Mouse (Mus musculus): ENCODE data around the gene Tsnaxip1. TPM values are rescaled to one million over a fixed set of nuclear protein-coding genes. Genes with fewer than 3 reads are reported as not detected.
A peak's percentile ranks its signal among the peaks of the same experiment; 100 is the strongest.

Tsnaxip1 gene
- polyA plus RNA-seq, 1 experiment from 2014 or later: 0.18 TPM

DNA sequence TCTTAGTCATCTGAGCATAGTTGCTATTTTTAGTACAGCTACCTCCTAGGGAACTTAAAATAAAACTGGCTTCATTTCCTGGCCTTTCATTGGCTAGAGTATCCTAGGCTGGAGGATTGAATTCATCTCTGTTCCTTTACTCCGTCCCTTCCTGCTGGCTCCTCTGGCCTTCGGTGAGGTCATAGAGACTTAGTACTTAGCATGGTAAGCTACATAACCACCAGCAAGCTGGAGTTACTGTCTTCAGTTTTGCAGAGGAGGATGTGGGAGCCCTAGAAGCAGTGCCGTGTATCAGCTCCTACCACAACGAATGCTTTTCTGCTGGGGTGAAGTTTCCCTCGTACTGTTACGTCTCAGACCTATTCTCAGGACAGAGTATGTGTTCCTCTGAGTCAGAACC, 46.8 kb downstream of the Tsnaxip1 start:
- peaks cover 29% of the 10 kb centered on the region for H3K36me3 ChIP-seq (ENCODE audit: control insufficient read depth, insufficient read depth, low read length)
- no peak overlapping the region for H3K27ac ChIP-seq (ENCODE audit: low read depth, low read length)
- 91% methylated on average over 6 of the region's 6 CpGs for WGBS
- DNase-seq (ENCODE audit: low spot score, missing footprints): no peak
- H3K9ac ChIP-seq (ENCODE audit: low read length): no peak overlapping the region
- no peak overlapping the region for H3K4me3 ChIP-seq (ENCODE audit: low read depth, low read length)
- H3K4me2 ChIP-seq: no peak overlapping the region
- ATAC-seq (ENCODE audit: low FRiP score): no peak
- H3K9me3 ChIP-seq (ENCODE audit: control insufficient read depth, low read length): no peaks in the 10 kb centered on the region
- no peaks in the 10 kb centered on the region for H3K27me3 ChIP-seq (ENCODE audit: control insufficient read depth, insufficient read depth, low read length)
- H3K4me1 ChIP-seq (ENCODE audit: control insufficient read depth, insufficient read depth, low read length): no peaks in the 10 kb centered on the region

DNA sequence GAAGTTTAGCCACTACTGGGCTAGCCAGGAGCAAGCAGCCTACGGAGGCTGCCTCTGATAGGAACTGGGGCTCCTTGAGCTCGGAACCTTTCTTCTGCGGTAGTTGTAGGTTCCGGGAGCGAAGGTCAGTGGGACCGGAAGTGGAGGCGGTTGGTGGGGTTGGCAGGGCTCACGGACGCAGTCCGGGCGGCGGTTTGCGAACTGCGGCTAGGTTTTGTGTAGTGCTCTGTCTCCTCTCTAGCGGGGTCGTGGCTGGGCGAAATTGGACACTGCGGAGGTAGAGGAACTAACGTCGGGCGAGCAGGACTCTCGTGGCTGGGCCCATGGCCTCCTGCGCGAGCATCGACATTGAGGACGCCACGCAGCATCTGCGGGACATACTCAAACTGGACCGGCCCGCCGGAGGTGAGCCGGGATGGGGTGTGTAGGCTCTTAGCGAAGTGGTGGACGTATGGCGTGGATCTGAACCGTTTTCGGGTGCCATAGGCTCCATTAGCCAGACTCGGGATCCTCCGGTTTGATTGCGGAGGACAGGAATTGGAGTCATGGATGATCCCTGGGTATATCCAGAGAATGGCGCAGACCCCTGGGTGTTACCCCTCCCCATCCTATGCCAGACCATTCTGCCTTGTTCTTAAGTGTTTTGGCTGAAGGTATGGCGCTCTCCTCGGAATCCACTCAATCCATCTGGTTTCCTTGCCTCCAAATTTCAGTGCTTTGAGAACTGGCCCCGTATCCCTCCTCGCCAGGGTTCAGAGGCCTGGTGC, 53.4 kb downstream of the Tsnaxip1 start, which contains the start of gene Edc4:
TSS of gene Edc4 (plus strand) at position 128 of the 767 bp plus-strand sequence.
- Histone ChIP-seq H3K4me2 (peak within 1 kb of the TSS; percentile 60), H3K4me1 (ENCODE audit: control insufficient read depth, insufficient read depth, low read length) (peaks cover 16% of the 10 kb centered on the region), H3K27me3 (ENCODE audit: control insufficient read depth, insufficient read depth, low read length) (no peaks in the 10 kb centered on the region), H3K4me3 (ENCODE audit: low read depth, low read length) (peak within 1 kb of the TSS; percentile 74), H3K27ac (ENCODE audit: low read depth, low read length) (no peak within 1 kb of the TSS), H3K9ac (ENCODE audit: low read length) (peak within 1 kb of the TSS; percentile 86), H3K36me3 (ENCODE audit: control insufficient read depth, insufficient read depth, low read length) (peaks cover 25% of the 10 kb centered on the region), H3K9me3 (ENCODE audit: control insufficient read depth, low read length) (no peaks in the 10 kb centered on the region)
- WGBS: 2% methylated on average over 45 of the region's 45 CpGs
- peak; percentile 99 for DNase-seq (ENCODE audit: low spot score, missing footprints)
- ATAC-seq (ENCODE audit: low FRiP score): peak; percentile 79

DNA sequence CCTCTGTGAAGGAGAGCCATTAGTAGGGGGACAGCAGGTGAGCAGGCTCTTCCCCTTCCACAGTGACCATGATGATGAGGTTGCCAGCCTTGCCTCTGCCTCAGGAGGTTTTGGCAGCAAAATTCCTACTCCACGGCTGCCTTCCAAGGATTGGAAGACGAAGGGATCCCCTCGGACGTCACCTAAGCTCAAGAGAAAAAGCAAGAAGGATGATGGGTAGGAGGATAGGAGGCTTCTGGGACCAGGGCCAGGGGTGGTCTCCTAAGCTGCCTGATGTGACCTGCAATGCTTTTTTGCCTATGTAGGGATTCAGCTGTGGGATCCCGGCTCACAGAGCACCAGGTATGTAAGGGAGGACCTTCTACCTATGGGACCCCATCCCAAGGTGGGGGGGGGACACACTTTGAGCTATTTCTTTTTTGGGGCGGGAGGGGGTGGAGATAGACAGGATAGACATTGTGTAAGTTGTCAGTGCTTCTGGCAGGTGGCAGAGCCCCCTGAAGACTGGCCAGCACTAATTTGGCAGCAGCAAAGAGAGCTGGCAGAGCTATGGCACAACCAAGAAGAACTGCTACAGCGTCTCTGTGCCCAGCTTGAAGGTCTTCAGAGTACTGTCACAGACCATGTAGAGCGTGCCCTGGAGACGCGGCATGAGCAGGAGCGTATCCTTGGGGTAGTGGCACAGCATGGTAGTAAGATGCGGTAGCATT, 62.4 kb downstream of the Tsnaxip1 start:
- Histone ChIP-seq H3K4me3 (ENCODE audit: low read depth, low read length) (no peak overlapping the region), H3K27ac (ENCODE audit: low read depth, low read length) (no peak overlapping the region), H3K4me1 (ENCODE audit: control insufficient read depth, insufficient read depth, low read length) (0 out of 2 replicates have a peak, but pooled peaks cover 2% of the 10 kb centered on the region), H3K9ac (ENCODE audit: low read length) (no peak overlapping the region), H3K4me2 (no peak overlapping the region), H3K27me3 (ENCODE audit: control insufficient read depth, insufficient read depth, low read length) (no peaks in the 10 kb centered on the region), H3K36me3 (ENCODE audit: control insufficient read depth, insufficient read depth, low read length) (peaks cover 53% of the 10 kb centered on the region), H3K9me3 (ENCODE audit: control insufficient read depth, low read length) (no peaks in the 10 kb centered on the region)
- ATAC-seq (ENCODE audit: low FRiP score) (no peak), DNase-seq (ENCODE audit: low spot score, missing footprints) (no peak)
- WGBS: 94% methylated on average over 12 of the region's 12 CpGs

DNA sequence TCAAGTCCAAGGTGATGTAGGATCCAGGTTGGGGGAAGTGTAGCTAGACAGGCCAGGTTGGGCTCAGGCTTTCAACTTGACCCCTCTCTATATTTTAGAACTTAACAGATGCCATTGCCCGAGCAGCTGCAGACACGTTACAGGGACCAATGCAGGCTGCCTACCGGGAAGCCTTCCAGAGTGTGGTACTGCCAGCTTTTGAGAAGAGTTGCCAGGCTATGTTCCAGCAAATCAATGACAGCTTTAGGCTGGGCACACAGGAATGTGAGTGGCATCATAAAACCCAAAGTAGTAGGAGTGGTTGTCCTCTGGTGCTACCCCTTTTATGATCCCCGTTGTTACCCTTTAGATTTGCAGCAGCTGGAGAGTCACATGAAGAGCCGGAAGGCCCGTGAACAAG, 63.3 kb downstream of the Tsnaxip1 start:
- WGBS: 92% methylated on average over 6 of the region's 6 CpGs
- Histone ChIP-seq H3K27me3 (ENCODE audit: control insufficient read depth, insufficient read depth, low read length) (no peaks in the 10 kb centered on the region), H3K4me1 (ENCODE audit: control insufficient read depth, insufficient read depth, low read length) (0 out of 2 replicates have a peak, but pooled peaks cover 2% of the 10 kb centered on the region), H3K9ac (ENCODE audit: low read length) (no peak overlapping the region), H3K4me2 (no peak overlapping the region), H3K36me3 (ENCODE audit: control insufficient read depth, insufficient read depth, low read length) (peaks cover 43% of the 10 kb centered on the region), H3K9me3 (ENCODE audit: control insufficient read depth, low read length) (no peaks in the 10 kb centered on the region), H3K27ac (ENCODE audit: low read depth, low read length) (no peak overlapping the region), H3K4me3 (ENCODE audit: low read depth, low read length) (no peak overlapping the region)
- no peak for DNase-seq (ENCODE audit: low spot score, missing footprints)
- no peak for ATAC-seq (ENCODE audit: low FRiP score)

DNA sequence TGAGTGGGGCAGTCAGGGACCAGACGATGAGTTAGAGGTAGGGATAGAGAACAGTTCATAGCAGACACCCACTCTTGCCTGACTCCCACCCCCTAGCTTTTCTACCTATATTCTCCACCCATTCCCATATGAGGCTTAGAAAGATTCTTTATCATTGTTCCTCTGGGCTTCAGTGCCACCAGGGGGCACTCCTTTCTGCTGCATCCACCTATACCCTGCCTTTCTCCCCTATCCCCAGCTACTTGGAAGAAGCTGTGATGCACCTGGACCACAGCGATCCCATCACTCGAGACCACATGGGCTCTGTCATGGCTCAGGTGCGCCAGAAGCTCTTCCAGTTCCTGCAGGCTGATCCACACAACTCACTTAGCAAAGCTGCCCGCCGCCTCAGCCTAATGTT, 64.9 kb downstream of the Tsnaxip1 start:
- DNase-seq (ENCODE audit: low spot score, missing footprints): no peak

DNA sequence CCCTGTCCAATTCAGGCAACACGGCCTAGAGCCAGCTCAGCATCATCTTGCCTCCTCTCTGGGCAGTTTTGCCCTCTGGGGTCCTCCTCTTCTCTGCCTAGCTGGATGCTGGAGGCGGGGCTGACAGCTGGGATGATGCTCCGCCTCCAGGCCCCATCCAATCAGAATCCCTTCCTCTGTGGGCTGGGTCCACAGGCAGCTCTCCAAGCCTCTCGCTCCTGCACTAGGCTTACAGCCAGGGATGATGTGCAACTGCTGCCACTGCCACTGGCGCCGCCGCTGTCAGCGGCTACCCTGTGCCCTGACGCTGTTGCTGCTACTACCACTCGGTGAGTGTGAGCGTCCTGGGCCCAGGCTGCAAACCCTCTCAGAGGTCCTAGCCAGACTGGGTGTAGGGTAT, 65.8 kb downstream of the Tsnaxip1 start, which contains the start of gene Nrn1l:
TSS of gene Nrn1l (plus strand) at position 229 of the 400 bp plus-strand sequence.
- Histone ChIP-seq H3K9ac (ENCODE audit: low read length) (no peak within 1 kb of the TSS), H3K27ac (ENCODE audit: low read depth, low read length) (no peak within 1 kb of the TSS)

More for the DNA sequence above, 64.9 kb downstream of the Tsnaxip1 start:
- Histone ChIP-seq H3K4me2 (no peak overlapping the region), H3K9me3 (ENCODE audit: control insufficient read depth, low read length) (no peaks in the 10 kb centered on the region), H3K4me1 (ENCODE audit: control insufficient read depth, insufficient read depth, low read length) (0 out of 2 replicates have a peak, but pooled peaks cover 2% of the 10 kb centered on the region), H3K27ac (ENCODE audit: low read depth, low read length) (no peak overlapping the region), H3K4me3 (ENCODE audit: low read depth, low read length) (no peak overlapping the region), H3K9ac (ENCODE audit: low read length) (no peak overlapping the region), H3K27me3 (ENCODE audit: control insufficient read depth, insufficient read depth, low read length) (no peaks in the 10 kb centered on the region), H3K36me3 (ENCODE audit: control insufficient read depth, insufficient read depth, low read length) (peaks cover 31% of the 10 kb centered on the region)
- peak; percentile 36; the same call in 1 of the 2 replicates for ATAC-seq (ENCODE audit: low FRiP score)
- 88% methylated on average over 6 of the region's 6 CpGs for WGBS

More for the DNA sequence above, 65.8 kb downstream of the Tsnaxip1 start, which contains the start of gene Nrn1l:
- 5% methylated on average over 11 of the region's 11 CpGs for WGBS
- Histone ChIP-seq H3K27me3 (ENCODE audit: control insufficient read depth, insufficient read depth, low read length) (no peaks in the 10 kb centered on the region), H3K4me1 (ENCODE audit: control insufficient read depth, insufficient read depth, low read length) (0 out of 2 replicates have a peak, but pooled peaks cover 2% of the 10 kb centered on the region), H3K36me3 (ENCODE audit: control insufficient read depth, insufficient read depth, low read length) (peaks cover 22% of the 10 kb centered on the region), H3K4me3 (ENCODE audit: low read depth, low read length) (no peak within 1 kb of the TSS), H3K9me3 (ENCODE audit: control insufficient read depth, low read length) (no peaks in the 10 kb centered on the region), H3K4me2 (no peak within 1 kb of the TSS)
- peak; percentile 93 for ATAC-seq (ENCODE audit: low FRiP score)
- DNase-seq (ENCODE audit: low spot score, missing footprints): peak; percentile 93

Other genes with a start within 250 kb of the Tsnaxip1 start
- 10.5 and 12.9 TPM in 2 replicates for gene Ripor1, start 222.5 kb upstream of the Tsnaxip1 start, polyA plus RNA-seq (2014; fragmentation: Nextera tagmentation; extraction: Ambion mirVana)
- gene Ctcf, start 191.2 kb upstream of the Tsnaxip1 start, polyA plus RNA-seq (2014; fragmentation: Nextera tagmentation; extraction: Ambion mirVana): 112 and 115 TPM in 2 replicates
- 0.56 and 0.68 TPM in 2 replicates for gene Agrp, start 190.3 kb upstream of the Tsnaxip1 start, polyA plus RNA-seq (2014; fragmentation: Nextera tagmentation; extraction: Ambion mirVana)
- 2.1 and 3.3 TPM in 2 replicates for gene Carmil2, start 141.5 kb upstream of the Tsnaxip1 start, polyA plus RNA-seq (2014; fragmentation: Nextera tagmentation; extraction: Ambion mirVana)
- 63.2 and 66.8 TPM in 2 replicates for gene Acd, start 126.6 kb upstream of the Tsnaxip1 start, polyA plus RNA-seq (2014; fragmentation: Nextera tagmentation; extraction: Ambion mirVana)
- gene Pard6a, start 126.6 kb upstream of the Tsnaxip1 start, polyA plus RNA-seq (2014; fragmentation: Nextera tagmentation; extraction: Ambion mirVana): 22.2 and 26.2 TPM in 2 replicates
- not detected in 2 replicates for gene 4933405L10Rik, start 120.1 kb upstream of the Tsnaxip1 start, polyA plus RNA-seq (2014; fragmentation: Nextera tagmentation; extraction: Ambion mirVana)
- gene Enkd1, start 119.5 kb upstream of the Tsnaxip1 start, polyA plus RNA-seq (2014; fragmentation: Nextera tagmentation; extraction: Ambion mirVana): 33.7 and 33.9 TPM in 2 replicates
- gene Gfod2, start 69.1 kb upstream of the Tsnaxip1 start, polyA plus RNA-seq (2014; fragmentation: Nextera tagmentation; extraction: Ambion mirVana): 36.5 and 38.8 TPM in 2 replicates
- 10.9 and 11.2 TPM in 2 replicates for gene Ranbp10, start 381 bp upstream of the Tsnaxip1 start, polyA plus RNA-seq (2014; fragmentation: Nextera tagmentation; extraction: Ambion mirVana)
- 58.1 and 60.4 TPM in 2 replicates for gene Cenpt, start 25.5 kb downstream of the Tsnaxip1 start, polyA plus RNA-seq (2014; fragmentation: Nextera tagmentation; extraction: Ambion mirVana)
- gene Thap11, start 27.4 kb downstream of the Tsnaxip1 start, polyA plus RNA-seq (2014; fragmentation: Nextera tagmentation; extraction: Ambion mirVana): 66.5 and 70.5 TPM in 2 replicates
- 300 and 367 TPM in 2 replicates for gene Nutf2, start 32.8 kb downstream of the Tsnaxip1 start, polyA plus RNA-seq (2014; fragmentation: Nextera tagmentation; extraction: Ambion mirVana)
- gene Edc4, start 53.1 kb downstream of the Tsnaxip1 start, polyA plus RNA-seq (2014; fragmentation: Nextera tagmentation; extraction: Ambion mirVana): 35.6 TPM in 2 replicates
- gene Nrn1l, start 65.8 kb downstream of the Tsnaxip1 start, polyA plus RNA-seq (2014; fragmentation: Nextera tagmentation; extraction: Ambion mirVana): 0.29 and 0.40 TPM in 2 replicates
- gene Pskh1, start 72.7 kb downstream of the Tsnaxip1 start, polyA plus RNA-seq (2014; fragmentation: Nextera tagmentation; extraction: Ambion mirVana): 11.2 and 13.6 TPM in 2 replicates
- 0.61 and 1.9 TPM in 2 replicates for gene Ctrl, start 106.1 kb downstream of the Tsnaxip1 start, polyA plus RNA-seq (2014; fragmentation: Nextera tagmentation; extraction: Ambion mirVana)
- gene Psmb10, start 110.7 kb downstream of the Tsnaxip1 start, polyA plus RNA-seq (2014; fragmentation: Nextera tagmentation; extraction: Ambion mirVana): 22.5 and 26.9 TPM in 2 replicates
- 0.23 and 0.28 TPM in 2 replicates for gene Lcat, start 115.7 kb downstream of the Tsnaxip1 start, polyA plus RNA-seq (2014; fragmentation: Nextera tagmentation; extraction: Ambion mirVana)
- 7.2 and 7.8 TPM in 2 replicates for gene Slc12a4, start 138.4 kb downstream of the Tsnaxip1 start, polyA plus RNA-seq (2014; fragmentation: Nextera tagmentation; extraction: Ambion mirVana)
- not detected in 2 replicates for gene Dpep3, start 151.7 kb downstream of the Tsnaxip1 start, polyA plus RNA-seq (2014; fragmentation: Nextera tagmentation; extraction: Ambion mirVana)
- gene Dus2, start 163.6 kb downstream of the Tsnaxip1 start, polyA plus RNA-seq (2014; fragmentation: Nextera tagmentation; extraction: Ambion mirVana): 14.4 and 16.4 TPM in 2 replicates
- gene Dpep2nb, start 178.2 kb downstream of the Tsnaxip1 start, polyA plus RNA-seq (2014; fragmentation: Nextera tagmentation; extraction: Ambion mirVana): 0.28 TPM in 1 of 2 replicates, not detected in the other
- gene Ddx28, start 184.2 kb downstream of the Tsnaxip1 start, polyA plus RNA-seq (2014; fragmentation: Nextera tagmentation; extraction: Ambion mirVana): 21.8 and 23.4 TPM in 2 replicates
- 3.9 and 4.0 TPM in 2 replicates for gene Nfatc3, start 231.1 kb downstream of the Tsnaxip1 start, polyA plus RNA-seq (2014; fragmentation: Nextera tagmentation; extraction: Ambion mirVana)